Mouse (Mus musculus): ENCODE data around the gene Fam222b.

Fam222b gene

GRCm38 (mm10) chr11:78164924-78165760 lies 70.7 kb downstream of the Fam222b start, which contains the start of gene Traf4:
Gene Traf4 (minus strand): TSS chr11:78165589.
- no peak for DNase-seq (ENCODE audit: low spot score)

GRCm38 (mm10) chr11:78165761-78166109 lies 71.3 kb downstream of the Fam222b start:
- no peak for DNase-seq (ENCODE audit: low spot score)

GRCm38 (mm10) chr11:78166161-78166560 lies 71.7 kb downstream of the Fam222b start:
- DNase-seq (ENCODE audit: low spot score) = no peak

GRCm38 (mm10) chr11:78166640-78167039 lies 72.2 kb downstream of the Fam222b start:
- DNase-seq (ENCODE audit: low spot score) = no peak

GRCm38 (mm10) chr11:78167257-78167959 lies 72.9 kb downstream of the Fam222b start:
- DNase-seq (ENCODE audit: low spot score) = no peak

- no peak for DNase-seq (ENCODE audit: low spot score)
Measured at GRCm38 (mm10) chr11:78168541-78169468, 74.3 kb downstream of the Fam222b start.

GRCm38 (mm10) chr11:78170306-78170705 lies 75.8 kb downstream of the Fam222b start:
- DNase-seq (ENCODE audit: low spot score) = no peak

- DNase-seq (ENCODE audit: low spot score) = no peak
Measured at GRCm38 (mm10) chr11:78171328-78171727, 76.9 kb downstream of the Fam222b start.

- no peak for DNase-seq (ENCODE audit: low spot score)
Measured at GRCm38 (mm10) chr11:78172034-78172747, 77.7 kb downstream of the Fam222b start.

- no peak for DNase-seq (ENCODE audit: low spot score)
Measured at GRCm38 (mm10) chr11:78172748-78173383, 78.4 kb downstream of the Fam222b start.

GRCm38 (mm10) chr11:78174506-78174905 lies 80.0 kb downstream of the Fam222b start:
- no peak for DNase-seq (ENCODE audit: low spot score)

- no peak for DNase-seq (ENCODE audit: low spot score)
Measured at GRCm38 (mm10) chr11:78175771-78176401, 81.4 kb downstream of the Fam222b start.

GRCm38 (mm10) chr11:78176402-78176862 lies 82.0 kb downstream of the Fam222b start, which contains the start of the genes Nek8 and Tlcd1:
Gene Nek8 (minus strand): TSS chr11:78176675.
Gene Tlcd1 (plus strand): TSS chr11:78176711.
- DNase-seq (ENCODE audit: low spot score) = peak; percentile 72

GRCm38 (mm10) chr11:78176905-78177331 lies 82.5 kb downstream of the Fam222b start:
- no peak for DNase-seq (ENCODE audit: low spot score)

- DNase-seq (ENCODE audit: low spot score) = no peak
Measured at GRCm38 (mm10) chr11:78177437-78177836, 83.0 kb downstream of the Fam222b start.

GRCm38 (mm10) chr11:78177903-78178858 lies 83.7 kb downstream of the Fam222b start:
- DNase-seq (ENCODE audit: low spot score) = peak; percentile 90

GRCm38 (mm10) chr11:78178859-78179437 lies 84.5 kb downstream of the Fam222b start:
- no peak for DNase-seq (ENCODE audit: low spot score)

- DNase-seq (ENCODE audit: low spot score) = no peak
Measured at GRCm38 (mm10) chr11:78179438-78179999, 85.1 kb downstream of the Fam222b start.
